Mouse (Mus musculus): ENCODE data around the gene Rps6ka6. TPM values are rescaled to one million over a fixed set of nuclear protein-coding genes. Genes with fewer than 3 reads are reported as not detected.

The Rps6ka6 gene
- polyA plus RNA-seq, 2 experiments, result 7.2 to 21.2 TPM

GRCm38 (mm10) chrX:111377020-111377419 lies 160.7 kb downstream of the Rps6ka6 start:
- H3K36me3 ChIP-seq (ENCODE audit: control insufficient read depth, insufficient read depth, low read length), result no peaks in the 10 kb centered on the region
- 71% methylated on average over 5 of the region's 5 CpGs for WGBS
- DNase-seq (ENCODE audit: low spot score), result no peak
- no peaks in the 10 kb centered on the region for H3K9me3 ChIP-seq (ENCODE audit: control insufficient read depth, low read length)
- TF ChIP-seq POLR2A (IDR thresholded peaks at IDR 0.05; ENCODE audit: borderline replicate concordance, extremely low read depth, insufficient read depth, insufficient read length), result no peak
- no peak overlapping the region for H3K9ac ChIP-seq (ENCODE audit: low read depth, low read length, severe bottlenecking)
- H3K27me3 ChIP-seq (ENCODE audit: control insufficient read depth, insufficient read depth, low read length), result no peaks in the 10 kb centered on the region
- ATAC-seq (ENCODE audit: low FRiP score, low read depth), result no peak
- no peak overlapping the region for H3K4me3 ChIP-seq (replicated peaks; ENCODE audit: low read length)
- H3K27ac ChIP-seq (replicated peaks; ENCODE audit: low read depth, low read length), result no peak overlapping the region
- H3K4me1 ChIP-seq (ENCODE audit: control insufficient read depth, insufficient read depth, low read length), result no peaks in the 10 kb centered on the region
- H3K4me2 ChIP-seq (replicated peaks; ENCODE audit: low read depth, low read length, severe bottlenecking), result no peak overlapping the region

GRCm38 (mm10) chrX:111374177-111374576 lies 163.6 kb downstream of the Rps6ka6 start:
- Histone ChIP-seq H3K27ac (replicated peaks; ENCODE audit: low read depth, low read length) (no peak overlapping the region), H3K4me2 (replicated peaks; ENCODE audit: low read depth, low read length, severe bottlenecking) (no peak overlapping the region), H3K36me3 (ENCODE audit: control insufficient read depth, insufficient read depth, low read length) (no peaks in the 10 kb centered on the region), H3K9me3 (ENCODE audit: control insufficient read depth, low read length) (no peaks in the 10 kb centered on the region), H3K9ac (ENCODE audit: low read depth, low read length, severe bottlenecking) (no peak overlapping the region), H3K27me3 (ENCODE audit: control insufficient read depth, insufficient read depth, low read length) (no peaks in the 10 kb centered on the region), H3K4me1 (ENCODE audit: control insufficient read depth, insufficient read depth, low read length) (no peaks in the 10 kb centered on the region), H3K4me3 (replicated peaks; ENCODE audit: low read length) (no peak overlapping the region)
- 39% methylated on average over 1 of the region's 1 CpGs for WGBS
- ATAC-seq (ENCODE audit: low FRiP score, low read depth), result no peak
- TF ChIP-seq POLR2A (IDR thresholded peaks at IDR 0.05; ENCODE audit: borderline replicate concordance, extremely low read depth, insufficient read depth, insufficient read length), result no peak
- no peak for DNase-seq (ENCODE audit: low spot score)

Other genes starting within 250 kb of the Rps6ka6 start
- 1.3 and 1.6 TPM in 2 replicates for gene Hdx, start 159.1 kb upstream of the Rps6ka6 start, polyA plus RNA-seq (2012; rRNA removed)
- gene Hdx, start 159.1 kb upstream of the Rps6ka6 start, polyA plus RNA-seq (2014; fragmentation: Nextera tagmentation; extraction: Ambion mirVana), result 0.65 and 0.91 TPM in 2 replicates

All from limb, embryonic 14.5 days (tissue).